Mouse (Mus musculus) midbrain, embryonic 15.5 days (tissue): Measurements from ENCODE around the gene Gpr45. TPM values are rescaled to one million over a fixed set of nuclear protein-coding genes. Genes with fewer than 3 reads are reported as not detected.

ENCODE experiments used
- ATAC-seq: fragments of 200-750 bp; cut with Nextera tagmentation; replicated peaks from 2 replicates; pipeline ENCODE4 v1.8.0; 2017; ENCODE audit warnings: moderate TSS enrichment
- H3K27ac ChIP-seq: fragments of 300-500 bp; sonication (generic); 2 replicates; pipeline ENCODE4 v1.5.1; 2015; ENCODE audit warnings: mild to moderate bottlenecking, inconsistent platforms
- H3K27me3 ChIP-seq: fragments of 300-500 bp; sonication (generic); replicated peaks from 2 replicates; pipeline ENCODE4 v1.6.1; 2015; ENCODE audit warnings: inconsistent platforms
- H3K36me3 ChIP-seq: fragments of 300-500 bp; sonication (generic); replicated peaks from 2 replicates; pipeline ENCODE4 v1.6.1; 2015; ENCODE audit warnings: inconsistent platforms
- H3K4me1 ChIP-seq: fragments of 300-500 bp; sonication (generic); 2 replicates; pipeline ENCODE4 v1.6.1; 2015; ENCODE audit warnings: inconsistent platforms
- H3K4me2 ChIP-seq: fragments of 300-500 bp; sonication (generic); 2 replicates; pipeline ENCODE4 v1.6.1; 2015; ENCODE audit warnings: inconsistent platforms, mild to moderate bottlenecking, moderate library complexity
- H3K4me3 ChIP-seq: fragments of 300-500 bp; sonication (generic); 2 replicates; pipeline ENCODE4 v1.5.1; 2015; ENCODE audit warnings: mild to moderate bottlenecking, inconsistent platforms
- H3K9ac ChIP-seq: fragments of 300-500 bp; sonication (generic); 2 replicates; pipeline ENCODE4 v1.6.1; 2015; ENCODE audit warnings: mild to moderate bottlenecking, inconsistent platforms
- H3K9me3 ChIP-seq: fragments of 300-500 bp; sonication (generic); 2 replicates; pipeline ENCODE4 v1.6.1; 2016; ENCODE audit warnings: inconsistent platforms
- WGBS: fragments of 180-500 bp; shearing (Covaris S2); methylation state at CpG from one replicate; pipeline ENCODE4 v1.1.7; 2015; ENCODE audit warnings: mixed read lengths; 5-methylcytosine and 5-hydroxymethylcytosine counted together
- polyA plus RNA-seq: library from polyadenylated mRNA; unstranded; fragments of >200 nt; fragmentation: Nextera tagmentation; extraction: Ambion mirVana; gene quantifications from 2 replicates; pipeline ENCODE4 v1.2.1, GENCODE M21; 2015

The Gpr45 gene
- 17.9 TPM in 2 replicates for polyA plus RNA-seq

GRCm38 (mm10) chr1:42952734-42953481 is at the start of gene Gpr45:
Gene Gpr45, plus strand, starts transcription at chr1:42952872.
- H3K36me3 ChIP-seq: no peaks in the 10 kb centered on the region
- under 1% methylated on average over 64 of the region's 71 CpGs for WGBS
- no peaks in the 10 kb centered on the region for H3K27me3 ChIP-seq
- peak; percentile 93 for ATAC-seq
- H3K4me1 ChIP-seq: peaks cover 13% of the 10 kb centered on the region
- H3K9me3 ChIP-seq: no peaks in the 10 kb centered on the region
- peak within 1 kb of the TSS; percentile 92 for H3K27ac ChIP-seq
- peak within 1 kb of the TSS; percentile 91 for H3K4me3 ChIP-seq
- peak within 1 kb of the TSS; percentile 80 for H3K4me2 ChIP-seq
- H3K9ac ChIP-seq: peak within 1 kb of the TSS; percentile 99

DNA sequence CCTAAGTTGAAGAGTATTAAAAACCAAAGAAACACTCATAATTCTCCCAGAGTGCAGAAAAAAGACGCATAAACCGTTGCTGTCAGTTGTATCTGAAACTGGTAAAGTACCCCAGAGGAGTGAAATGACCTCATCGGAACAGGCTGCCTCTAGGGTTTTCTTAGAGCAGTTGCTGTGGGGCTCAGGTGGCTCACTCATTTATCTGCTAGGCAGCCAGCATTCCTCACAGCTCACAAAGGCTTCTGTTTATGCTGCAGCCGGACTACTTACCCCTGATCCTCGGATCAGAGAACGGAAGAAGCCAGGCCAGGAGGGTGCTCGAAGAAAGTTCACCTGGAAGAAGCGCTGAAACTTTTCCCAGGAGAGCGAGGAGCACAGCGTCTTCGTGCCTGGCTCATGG is 47.5 kb upstream of the Gpr45 start:
- no peak overlapping the region for H3K27ac ChIP-seq

DNA sequence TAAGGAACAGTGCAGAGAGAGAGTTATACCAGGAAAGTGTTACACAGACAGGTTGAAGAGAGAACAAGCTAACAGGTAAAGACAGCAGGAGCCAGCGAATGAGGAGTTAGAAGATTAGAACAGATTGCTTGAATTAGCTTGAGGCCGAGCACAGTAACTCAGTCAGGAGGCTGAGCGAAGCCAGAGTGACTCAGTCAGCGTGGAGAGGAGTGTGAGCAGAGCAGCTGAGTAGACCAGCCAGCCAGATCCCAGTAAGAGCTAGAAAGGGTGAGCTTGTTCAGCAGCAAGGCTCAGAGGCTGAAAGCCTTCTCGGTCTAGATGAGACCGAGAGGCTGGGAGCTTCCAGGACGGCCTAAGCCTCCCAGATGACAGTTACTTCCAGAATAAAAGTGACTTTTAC is 46.0 kb upstream of the Gpr45 start:
- H3K36me3 ChIP-seq: no peaks in the 10 kb centered on the region
- H3K4me1 ChIP-seq: peaks cover 4% of the 10 kb centered on the region; the same call in 1 of the 2 replicates
- H3K4me3 ChIP-seq: no peak overlapping the region
- 77% methylated on average over 7 of the region's 7 CpGs for WGBS
- no peak for ATAC-seq
- H3K27ac ChIP-seq: no peak overlapping the region
- H3K9ac ChIP-seq: no peak overlapping the region
- no peaks in the 10 kb centered on the region for H3K9me3 ChIP-seq
- H3K4me2 ChIP-seq: no peak overlapping the region
- no peaks in the 10 kb centered on the region for H3K27me3 ChIP-seq

More for the DNA sequence above, 47.5 kb upstream of the Gpr45 start:
- H3K9ac ChIP-seq: no peak overlapping the region
- H3K9me3 ChIP-seq: no peaks in the 10 kb centered on the region
- H3K4me3 ChIP-seq: no peak overlapping the region
- H3K36me3 ChIP-seq: no peaks in the 10 kb centered on the region
- WGBS: 70% methylated on average over 11 of the region's 11 CpGs
- no peaks in the 10 kb centered on the region for H3K27me3 ChIP-seq
- no peak overlapping the region for H3K4me2 ChIP-seq
- ATAC-seq: no peak
- H3K4me1 ChIP-seq: no peaks in the 10 kb centered on the region

GRCm38 (mm10) chr1:42907153-42907552 is 45.5 kb upstream of the Gpr45 start:
- H3K27me3 ChIP-seq: no peaks in the 10 kb centered on the region
- H3K4me2 ChIP-seq: no peak overlapping the region
- 43% methylated on average over 4 of the region's 4 CpGs for WGBS
- no peaks in the 10 kb centered on the region for H3K36me3 ChIP-seq
- no peaks in the 10 kb centered on the region for H3K9me3 ChIP-seq
- no peak overlapping the region for H3K4me3 ChIP-seq
- H3K27ac ChIP-seq: no peak overlapping the region
- ATAC-seq: no peak
- H3K9ac ChIP-seq: no peak overlapping the region
- peaks cover 4% of the 10 kb centered on the region; the same call in 1 of the 2 replicates for H3K4me1 ChIP-seq

GRCm38 (mm10) chr1:42915062-42915461 is 37.6 kb upstream of the Gpr45 start:
- peak; percentile 85 for ATAC-seq
- WGBS: 12% methylated on average over 4 of the region's 4 CpGs
- Histone ChIP-seq H3K27me3 (no peaks in the 10 kb centered on the region), H3K9ac (no peak overlapping the region), H3K36me3 (no peaks in the 10 kb centered on the region), H3K4me1 (peaks cover 7% of the 10 kb centered on the region; the same call in 1 of the 2 replicates), H3K27ac (no peak overlapping the region), H3K9me3 (no peaks in the 10 kb centered on the region), H3K4me3 (no peak overlapping the region), H3K4me2 (no peak overlapping the region)

DNA sequence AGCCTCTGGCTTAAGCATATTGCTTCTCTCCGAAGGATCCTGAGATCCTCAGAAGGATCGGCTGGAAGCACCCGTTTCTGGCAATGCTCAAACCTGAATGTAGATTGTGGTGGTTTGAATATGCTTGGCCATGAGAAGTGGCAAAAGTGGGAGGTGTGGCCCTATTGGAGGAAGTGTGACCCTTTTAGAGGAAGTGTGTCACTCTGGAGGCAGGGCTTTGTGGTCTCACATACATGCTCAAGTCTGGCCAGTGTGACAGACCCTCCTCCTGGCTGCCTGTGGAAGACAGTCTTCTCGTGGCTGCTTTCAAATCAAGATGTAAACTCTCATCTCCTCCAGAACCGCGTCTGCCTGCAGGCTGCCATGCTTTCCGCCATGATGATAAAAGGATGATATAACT is 36.0 kb upstream of the Gpr45 start:
- no peak overlapping the region for H3K4me3 ChIP-seq
- no peaks in the 10 kb centered on the region for H3K36me3 ChIP-seq
- no peak overlapping the region for H3K9ac ChIP-seq
- no peaks in the 10 kb centered on the region for H3K27me3 ChIP-seq
- 84% methylated on average over 7 of the region's 7 CpGs for WGBS
- H3K27ac ChIP-seq: no peak overlapping the region
- H3K9me3 ChIP-seq: no peaks in the 10 kb centered on the region
- no peak for ATAC-seq
- H3K4me2 ChIP-seq: no peak overlapping the region
- H3K4me1 ChIP-seq: 0 out of 2 replicates have a peak, but pooled peaks cover 3% of the 10 kb centered on the region

DNA sequence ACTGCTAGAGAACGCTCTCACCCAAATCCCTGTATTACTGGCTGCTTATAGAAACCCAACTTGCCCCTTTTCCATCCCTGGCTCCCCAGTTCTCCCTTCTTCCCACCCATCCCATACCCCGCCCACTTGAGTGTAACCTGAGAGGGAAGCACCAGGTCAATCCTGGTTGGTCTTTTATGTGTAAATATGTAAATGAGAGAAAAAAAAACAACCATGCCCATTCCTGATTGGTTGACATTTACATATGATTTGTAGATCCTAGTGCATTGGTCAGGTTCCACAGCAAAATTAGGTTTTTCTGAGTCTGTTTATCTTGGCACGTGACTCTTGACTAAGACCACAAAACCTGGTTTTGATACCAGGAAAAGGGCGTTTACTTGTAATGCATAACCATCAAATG is 34.8 kb upstream of the Gpr45 start:
- H3K27ac ChIP-seq: no peak overlapping the region
- no peaks in the 10 kb centered on the region for H3K36me3 ChIP-seq
- H3K4me2 ChIP-seq: no peak overlapping the region
- no peaks in the 10 kb centered on the region for H3K9me3 ChIP-seq
- H3K9ac ChIP-seq: no peak overlapping the region
- no peaks in the 10 kb centered on the region for H3K27me3 ChIP-seq
- H3K4me1 ChIP-seq: 0 out of 2 replicates have a peak, but pooled peaks cover 3% of the 10 kb centered on the region
- ATAC-seq: no peak
- WGBS: 26% methylated on average over 4 of the region's 4 CpGs
- H3K4me3 ChIP-seq: no peak overlapping the region

DNA sequence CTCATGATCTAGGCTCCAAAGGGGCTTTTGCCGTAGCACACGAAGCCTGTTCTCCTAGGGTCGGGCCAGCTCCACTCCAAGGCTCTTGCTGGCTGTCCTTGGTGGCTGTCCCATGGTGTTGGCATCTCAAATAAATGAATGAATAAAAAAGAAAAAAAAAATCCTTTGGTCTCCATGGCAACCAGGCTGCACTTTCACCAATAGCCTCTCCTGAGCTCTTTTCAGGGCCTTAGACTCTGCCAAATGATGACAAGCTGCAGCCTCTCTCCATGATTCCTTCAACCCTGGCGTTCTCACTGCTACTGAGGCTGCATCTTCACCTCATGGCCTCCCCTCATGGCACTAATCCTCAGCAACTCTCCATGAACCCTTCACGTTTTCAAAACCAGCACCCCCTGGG is 28.7 kb upstream of the Gpr45 start:
- no peaks in the 10 kb centered on the region for H3K9me3 ChIP-seq
- 0 out of 2 replicates have a peak overlapping the region, but pooled peaks have one; percentile 6 for H3K4me2 ChIP-seq
- WGBS: 17% methylated on average over 5 of the region's 5 CpGs
- H3K4me3 ChIP-seq: no peak overlapping the region
- H3K27ac ChIP-seq: no peak overlapping the region; the same call in 1 of the 2 replicates
- no peaks in the 10 kb centered on the region for H3K36me3 ChIP-seq
- no peak overlapping the region for H3K9ac ChIP-seq
- H3K4me1 ChIP-seq: peaks cover 8% of the 10 kb centered on the region
- no peaks in the 10 kb centered on the region for H3K27me3 ChIP-seq
- peak; percentile 63; the same call in 1 of the 2 replicates for ATAC-seq

DNA sequence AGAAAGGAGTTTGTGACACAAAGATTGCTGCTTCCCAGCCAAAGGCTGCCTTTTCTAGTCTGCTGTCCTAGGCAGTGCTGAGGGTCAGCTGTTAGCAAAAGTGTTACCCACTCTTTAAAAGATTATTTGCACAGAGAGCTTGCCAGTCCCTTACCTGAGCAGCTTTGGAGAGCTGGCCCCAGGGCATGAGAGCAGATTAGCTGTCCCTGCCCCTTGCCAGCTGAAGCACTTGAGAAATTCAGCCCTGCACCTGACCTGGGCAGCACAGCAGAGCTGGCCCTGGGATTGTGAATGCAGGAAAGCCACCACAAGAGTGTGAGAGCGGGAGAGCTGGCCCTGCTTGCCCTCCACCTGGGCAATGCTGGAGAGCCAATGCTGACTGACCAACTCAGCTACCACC is 19.1 kb upstream of the Gpr45 start:
- Histone ChIP-seq H3K4me1 (no peaks in the 10 kb centered on the region), H3K27ac (no peak overlapping the region), H3K4me3 (no peak overlapping the region), H3K9me3 (no peaks in the 10 kb centered on the region), H3K4me2 (no peak overlapping the region), H3K9ac (no peak overlapping the region), H3K27me3 (no peaks in the 10 kb centered on the region), H3K36me3 (no peaks in the 10 kb centered on the region)
- ATAC-seq: no peak
- 81% methylated on average over 1 of the region's 1 CpGs for WGBS

- no peaks in the 10 kb centered on the region for H3K4me1 ChIP-seq
- H3K9me3 ChIP-seq: no peaks in the 10 kb centered on the region
- H3K4me3 ChIP-seq: no peak overlapping the region
- H3K27me3 ChIP-seq: no peaks in the 10 kb centered on the region
- no peak overlapping the region for H3K27ac ChIP-seq
- 80% methylated on average over 4 of the region's 4 CpGs for WGBS
- no peak overlapping the region for H3K9ac ChIP-seq
- ATAC-seq: no peak
- H3K36me3 ChIP-seq: no peaks in the 10 kb centered on the region
- no peak overlapping the region for H3K4me2 ChIP-seq
Observed at GRCm38 (mm10) chr1:42948486-42948885, 4.2 kb upstream of the Gpr45 start.

DNA sequence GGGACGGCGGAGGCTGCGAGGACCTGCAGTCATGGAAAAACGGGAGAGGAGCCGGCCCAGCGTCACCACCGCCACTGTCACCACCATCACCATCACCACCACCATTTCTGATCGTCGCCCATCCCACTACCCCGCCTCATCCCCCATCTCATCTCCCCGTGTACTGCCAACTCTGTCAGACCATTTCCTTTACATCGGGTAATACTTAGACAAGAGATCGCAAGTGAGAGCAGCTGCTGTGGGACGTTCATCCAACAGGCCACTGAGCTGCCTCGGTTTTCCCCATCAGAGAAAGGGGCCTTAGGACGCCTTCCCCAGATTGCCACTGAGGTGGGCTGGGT is 780 bp downstream of the Gpr45 start:
- peak overlapping the region; percentile 92 for H3K27ac ChIP-seq

GRCm38 (mm10) chr1:42956828-42957227 is 4.2 kb downstream of the Gpr45 start:
- no peaks in the 10 kb centered on the region for H3K27me3 ChIP-seq
- H3K9me3 ChIP-seq: no peaks in the 10 kb centered on the region
- 95% methylated on average over 1 of the region's 1 CpGs for WGBS
- H3K4me3 ChIP-seq: no peak overlapping the region
- H3K4me2 ChIP-seq: no peak overlapping the region
- no peak overlapping the region for H3K27ac ChIP-seq
- 0 out of 2 replicates have a peak, but pooled peaks cover 7% of the 10 kb centered on the region for H3K36me3 ChIP-seq
- peaks cover 13% of the 10 kb centered on the region for H3K4me1 ChIP-seq
- no peak overlapping the region for H3K9ac ChIP-seq
- no peak for ATAC-seq

More for the DNA sequence above, 780 bp downstream of the Gpr45 start:
- H3K27me3 ChIP-seq: no peaks in the 10 kb centered on the region
- H3K9ac ChIP-seq: peak overlapping the region; percentile 99
- no peaks in the 10 kb centered on the region for H3K9me3 ChIP-seq
- H3K4me1 ChIP-seq: peaks cover 13% of the 10 kb centered on the region
- peak overlapping the region; percentile 80 for H3K4me2 ChIP-seq
- peak overlapping the region; percentile 91 for H3K4me3 ChIP-seq
- 2% methylated on average over 16 of the region's 16 CpGs for WGBS
- no peaks in the 10 kb centered on the region for H3K36me3 ChIP-seq
- peak; percentile 76 for ATAC-seq
